Mouse (Mus musculus) spleen, embryonic (tissue): ENCODE results near the gene Xdh.

Experiments
- CTCF ChIA-PET: fragments of 350-600 bp; sonication (Branson Sonifier 250); formaldehyde crosslinking; loops from one replicate; lab custom pipeline; 2022; lab: Charles Lee

Xdh gene

DNA sequence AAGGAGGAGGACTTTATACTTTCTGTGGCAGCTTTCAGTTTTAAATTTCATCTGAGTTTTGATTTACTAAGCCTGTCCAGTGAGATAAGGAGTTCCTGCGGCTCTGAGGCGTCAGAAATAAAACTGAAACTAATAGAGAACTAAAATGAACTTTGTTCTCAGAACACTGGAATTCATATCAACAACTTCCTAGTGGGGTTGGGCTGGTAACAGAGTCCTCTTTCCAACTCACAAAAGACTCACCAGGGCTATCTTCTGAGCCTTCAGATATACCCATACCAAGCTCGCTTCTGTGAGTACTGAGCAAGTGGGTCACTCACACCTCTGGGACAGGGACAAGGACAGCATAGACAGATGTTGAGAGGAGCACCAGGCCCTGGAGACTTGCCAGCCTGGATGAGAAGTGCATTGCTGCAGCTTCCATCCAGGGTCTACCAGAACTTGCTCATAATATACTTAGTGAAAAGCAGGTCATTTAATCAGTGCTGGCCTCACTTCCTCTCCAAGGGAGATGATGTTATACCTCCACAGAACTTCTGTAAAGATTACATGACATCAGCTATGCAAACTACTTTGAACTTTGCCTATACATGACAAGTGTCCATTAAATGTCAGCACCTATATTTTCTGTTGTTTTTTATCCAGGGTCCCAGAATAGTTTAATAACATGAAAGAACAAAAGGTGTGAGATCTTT is 7.6 kb downstream of the Xdh start:
- CTCF ChIA-PET: interaction anchor here (0.6 to 1.1 kb wide), 2 partner anchors 27 to 36 kb away, joined by 3 to 4 read pairs; no protein-coding TSS in a partner anchor

GRCm38 (mm10) chr17:73941816-73942215 is 8.2 kb downstream of the Xdh start:
- CTCF ChIA-PET: interaction anchor here (0.6 to 1.1 kb wide), 2 partner anchors 27 to 36 kb away, joined by 3 to 4 read pairs; no protein-coding TSS in a partner anchor

DNA sequence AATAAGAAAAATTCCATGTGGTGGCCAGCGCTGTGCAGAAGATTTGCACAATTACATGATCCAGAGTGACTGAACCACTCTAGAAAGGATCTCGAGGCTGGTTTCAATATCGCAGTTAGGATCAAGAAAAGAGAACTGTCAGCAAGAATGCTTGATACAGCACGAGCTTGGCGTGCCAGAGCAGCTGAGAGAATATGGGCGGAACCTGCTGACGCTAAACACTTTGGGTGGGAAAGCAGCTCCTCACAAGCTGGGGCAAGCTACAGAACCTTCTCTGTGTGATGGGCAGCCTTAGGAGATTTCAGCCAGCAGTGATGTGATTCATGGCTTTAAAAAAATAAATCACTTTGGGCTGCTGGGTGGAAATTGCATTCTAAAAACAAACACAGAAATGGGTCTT is 12.9 kb downstream of the Xdh start:
- CTCF ChIA-PET: no interaction called here

GRCm38 (mm10) chr17:73935163-73935562 is 14.8 kb downstream of the Xdh start:
- CTCF ChIA-PET: no interaction called here

DNA sequence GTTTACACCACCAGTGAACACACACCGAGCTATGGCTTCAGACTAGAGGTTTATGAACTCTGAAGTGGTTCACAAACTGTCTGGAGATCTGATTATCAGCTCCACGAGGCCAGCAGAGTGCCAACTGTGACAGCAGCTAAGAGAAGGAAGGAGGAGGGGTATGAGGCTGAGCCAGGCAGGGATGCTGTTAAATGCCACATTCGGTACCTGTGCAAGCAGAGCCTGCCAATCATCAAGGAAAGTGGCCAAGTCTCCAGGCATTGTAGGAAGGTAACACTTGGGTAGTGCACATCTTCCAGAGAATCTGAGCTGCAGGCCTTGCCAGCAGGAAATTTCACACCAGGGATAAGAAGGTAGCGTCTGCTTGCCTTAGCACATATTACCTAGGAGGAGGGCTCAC is 15.7 kb downstream of the Xdh start:
- CTCF ChIA-PET: interaction anchor here (0.6 kb wide), 1 partner anchor 35 kb away, joined by 12 read pairs; no protein-coding TSS in a partner anchor

GRCm38 (mm10) chr17:73933616-73934015 is 16.4 kb downstream of the Xdh start:
- CTCF ChIA-PET: interaction anchor here (0.6 kb wide), 1 partner anchor 36 kb away, joined by 12 read pairs; no protein-coding TSS in a partner anchor

GRCm38 (mm10) chr17:73932497-73933059 is 17.4 kb downstream of the Xdh start:
- CTCF ChIA-PET: no interaction called here

DNA sequence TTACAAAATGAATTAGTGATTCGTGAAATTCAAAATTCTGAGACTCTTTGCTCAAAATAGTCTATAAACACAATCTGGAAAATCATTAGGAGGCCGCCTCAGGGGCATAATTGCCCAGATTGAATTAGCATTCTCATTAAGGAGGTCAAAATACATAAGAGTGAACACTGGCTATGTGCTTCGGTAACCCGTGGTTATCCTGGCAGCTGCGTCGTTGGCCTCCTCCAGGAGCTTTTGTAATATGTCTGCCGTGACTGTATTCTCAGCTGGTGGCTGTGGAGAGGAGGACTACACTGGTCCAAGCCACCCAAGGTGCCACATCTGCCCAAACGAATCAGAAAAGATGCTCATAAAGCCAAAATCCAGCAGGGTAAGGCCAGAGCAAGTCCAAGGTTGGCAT is 30.5 kb downstream of the Xdh start:
- CTCF ChIA-PET: no interaction called here

GRCm38 (mm10) chr17:73918944-73919381 is 31.0 kb downstream of the Xdh start:
- CTCF ChIA-PET: no interaction called here

GRCm38 (mm10) chr17:73918138-73918537 is 31.9 kb downstream of the Xdh start:
- CTCF ChIA-PET: no interaction called here

GRCm38 (mm10) chr17:73917713-73918112 is 32.3 kb downstream of the Xdh start:
- CTCF ChIA-PET: no interaction called here

DNA sequence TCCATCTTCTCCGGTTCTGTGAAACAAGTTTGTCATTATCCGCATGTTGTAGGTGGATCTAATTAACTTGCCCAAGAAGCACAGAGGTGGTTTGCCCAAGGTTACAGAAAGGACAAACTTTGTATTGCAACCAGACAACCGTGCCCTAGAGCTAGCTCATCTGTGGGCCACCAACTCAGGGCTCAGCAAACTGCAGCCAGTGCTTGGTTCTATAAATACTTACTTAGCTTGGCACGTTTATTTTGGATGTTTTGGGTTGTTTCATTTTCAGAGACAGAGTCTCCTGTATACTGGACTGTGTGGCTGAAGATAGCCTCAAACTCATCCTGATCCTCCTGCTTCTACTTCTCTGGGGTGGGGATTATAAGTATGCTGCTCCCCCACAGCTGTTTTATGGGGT is 35.3 kb downstream of the Xdh start:
- CTCF ChIA-PET: interaction anchor here (1.1 kb wide), 1 partner anchor 27 kb away, joined by 4 read pairs; no protein-coding TSS in a partner anchor

- CTCF ChIA-PET: no interaction called here
These were observed 43.9 kb downstream of the Xdh start for GRCm38 (mm10) chr17:73906076-73906475.

DNA sequence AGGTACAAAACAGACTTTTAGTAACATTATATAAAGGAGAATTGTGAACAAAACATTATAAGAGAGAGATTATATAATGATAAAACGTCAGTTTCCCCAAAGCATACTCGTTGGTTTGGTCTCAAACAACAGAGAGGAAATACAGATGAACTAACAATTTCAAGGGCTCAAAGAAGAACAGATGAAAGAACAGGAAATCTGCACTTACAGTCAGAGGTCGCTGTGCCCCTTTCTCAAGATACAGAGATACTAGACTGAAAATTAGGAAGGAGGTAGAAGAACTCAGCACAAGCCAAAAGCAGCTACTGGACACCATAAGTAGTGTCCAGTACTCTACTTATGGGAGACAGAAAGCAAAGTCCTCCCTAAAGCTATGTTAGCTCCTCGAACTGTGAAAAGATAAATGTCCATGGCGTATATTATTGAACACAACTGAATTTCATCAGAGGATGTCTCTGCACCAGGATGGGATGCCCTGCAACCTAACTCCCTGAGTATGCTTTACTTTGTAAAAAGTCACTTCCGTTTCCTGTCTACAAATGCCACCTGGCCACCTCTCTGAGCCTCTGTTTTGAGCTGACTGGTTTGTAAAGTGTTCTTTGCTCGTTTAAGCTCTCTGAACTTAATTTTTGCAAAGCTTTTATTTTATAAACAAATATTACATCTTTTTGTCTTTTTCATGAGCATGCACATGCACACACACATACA is 44.8 kb downstream of the Xdh start:
- CTCF ChIA-PET: no interaction called here

DNA sequence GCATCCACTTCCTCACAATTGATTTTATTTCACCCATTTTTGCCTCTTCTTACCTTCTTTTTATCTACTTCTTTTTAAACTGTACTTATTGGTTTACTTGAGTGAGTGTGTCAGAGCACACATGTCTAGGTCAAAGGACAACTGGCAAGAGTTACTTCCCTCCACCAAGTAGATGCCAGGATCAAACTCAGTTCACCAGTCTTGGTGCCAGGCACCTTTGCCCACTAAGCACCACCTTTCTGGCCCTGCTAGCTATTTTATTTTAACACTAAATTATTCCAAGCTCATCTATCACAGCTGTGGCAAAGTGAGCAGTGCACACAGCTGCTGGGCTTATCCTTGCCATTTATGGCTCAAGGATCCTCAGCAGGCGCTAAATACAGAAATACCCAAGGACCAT is 46.9 kb downstream of the Xdh start:
- CTCF ChIA-PET: interaction anchor here (0.6 kb wide), 1 partner anchor 102 kb away, joined by 3 read pairs; no protein-coding TSS in a partner anchor

GRCm38 (mm10) chr17:73902234-73902636 is 47.8 kb downstream of the Xdh start:
- CTCF ChIA-PET: interaction anchor here (0.6 kb wide), 1 partner anchor 101 kb away, joined by 3 read pairs; no protein-coding TSS in a partner anchor

DNA sequence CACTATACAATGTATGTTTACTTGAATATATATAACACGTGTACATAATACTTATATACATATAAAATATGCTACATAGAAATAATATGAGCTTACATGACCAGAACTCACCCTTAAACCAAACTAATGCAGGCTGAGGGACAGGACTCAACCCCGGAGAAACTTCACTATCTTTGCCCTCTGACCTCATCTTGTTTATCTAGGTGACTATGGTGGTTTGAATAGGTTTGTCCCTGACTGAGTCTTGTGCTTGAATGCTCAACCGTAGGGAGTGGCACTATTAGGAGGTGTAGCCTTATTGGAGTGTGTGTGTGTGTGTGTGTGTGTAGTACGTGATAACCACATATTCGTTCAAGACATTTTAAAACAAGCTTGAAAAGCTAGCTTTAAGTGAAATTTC is 55.6 kb downstream of the Xdh start:
- CTCF ChIA-PET: interaction anchor here (0.6 kb wide), 2 partner anchors 110 to 1491 kb away, joined by 3 read pairs; no protein-coding TSS in a partner anchor

GRCm38 (mm10) chr17:73893822-73894221 is 56.2 kb downstream of the Xdh start:
- CTCF ChIA-PET: no interaction called here

DNA sequence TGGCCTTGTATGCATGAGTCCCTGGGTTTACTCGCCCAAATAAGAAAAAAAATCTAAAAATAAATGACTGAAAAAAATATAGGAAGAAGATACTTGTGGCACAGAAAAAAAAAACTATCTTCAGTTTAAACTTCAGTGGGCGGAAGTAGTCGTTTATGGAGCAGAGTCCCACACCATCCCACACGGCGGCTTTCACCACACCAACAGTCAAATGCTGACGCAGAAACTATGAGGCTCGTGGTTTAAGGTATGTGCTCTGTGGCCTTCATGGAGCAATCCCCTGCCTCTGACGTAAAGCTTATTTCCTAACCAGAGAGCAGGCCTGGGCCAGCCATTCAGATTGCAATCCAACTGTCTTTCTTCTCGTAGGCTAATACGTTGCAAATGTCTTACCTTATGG is 56.8 kb downstream of the Xdh start:
- CTCF ChIA-PET: no interaction called here

DNA sequence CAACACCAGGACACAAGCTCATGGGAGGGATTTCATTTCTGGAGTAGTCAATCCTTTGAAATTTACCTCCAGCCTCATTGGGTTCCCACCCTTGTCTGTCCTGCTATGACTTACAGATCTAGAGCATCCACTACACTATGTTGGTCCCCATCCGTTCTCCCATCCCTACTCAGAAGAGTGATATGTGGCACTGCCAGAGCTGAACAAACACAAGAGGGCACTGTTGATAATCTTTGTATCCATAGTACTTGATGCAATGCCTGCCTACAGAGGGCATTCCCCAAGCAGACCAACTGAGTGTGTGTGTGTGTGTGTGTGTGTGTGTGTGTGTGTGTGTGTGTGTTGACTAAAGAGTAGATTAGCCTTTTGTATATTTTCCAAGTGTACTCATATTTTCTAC is 58.4 kb downstream of the Xdh start:
- CTCF ChIA-PET: no interaction called here

GRCm38 (mm10) chr17:73886071-73886785 is 63.8 kb downstream of the Xdh start:
- CTCF ChIA-PET: no interaction called here
